Mouse (Mus musculus): Measurements from ENCODE around the gene Hunk.

Gene Hunk

DNA sequence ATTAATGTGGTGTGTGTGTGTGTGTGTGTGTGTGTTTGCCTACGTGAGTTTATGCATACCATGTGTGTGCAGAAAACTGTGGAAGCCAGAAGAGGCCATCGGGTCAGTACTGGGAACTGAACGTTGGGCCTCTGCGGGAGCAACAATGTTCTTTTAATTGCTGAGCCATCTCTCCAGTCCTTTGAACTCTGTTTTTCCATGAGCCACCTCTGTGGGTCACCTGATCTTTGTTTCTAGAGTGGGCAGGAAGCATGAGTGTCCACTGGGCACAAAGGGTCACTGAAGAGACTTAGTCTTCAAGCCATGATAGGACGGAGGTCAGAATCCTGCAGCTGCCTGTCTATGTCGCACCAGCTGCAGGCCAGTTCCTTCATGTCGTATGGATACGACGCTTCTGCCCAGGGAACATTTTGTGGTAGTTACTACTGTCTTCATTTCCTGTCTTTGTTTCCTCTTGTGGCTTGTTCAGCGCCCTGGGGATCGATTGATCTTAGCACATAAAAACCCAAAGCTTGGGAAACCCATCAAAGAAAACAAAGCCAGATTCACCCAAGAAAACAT lies 10.3 kb downstream of the Hunk start:
- DNase-seq: no peak

GRCm38 (mm10) chr16:90396882-90397281 lies 11.1 kb downstream of the Hunk start:
- DNase-seq: no peak

DNA sequence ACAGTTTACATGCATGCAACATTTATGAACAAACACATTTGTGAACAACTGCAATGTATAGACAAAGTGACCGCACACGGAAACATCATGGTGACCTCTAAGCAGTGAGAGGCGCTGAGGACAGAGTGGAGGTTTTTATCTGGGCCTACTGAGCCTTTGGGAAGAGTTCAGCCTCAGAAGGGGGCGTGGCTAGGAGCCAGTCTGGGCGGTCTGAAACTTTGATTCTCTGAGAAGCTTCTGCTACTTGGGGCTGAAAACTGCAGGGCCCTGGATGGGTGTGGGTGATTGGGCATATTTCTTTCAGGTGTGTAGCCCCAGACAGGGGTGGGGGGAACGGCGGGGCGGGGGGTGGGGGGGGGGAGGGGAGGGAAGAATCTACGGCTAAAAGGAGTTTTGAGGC lies 14.5 kb downstream of the Hunk start:
- DNase-seq: no peak

- DNase-seq: no peak
Observed at GRCm38 (mm10) chr16:90400906-90401666, 15.3 kb downstream of the Hunk start.

DNA sequence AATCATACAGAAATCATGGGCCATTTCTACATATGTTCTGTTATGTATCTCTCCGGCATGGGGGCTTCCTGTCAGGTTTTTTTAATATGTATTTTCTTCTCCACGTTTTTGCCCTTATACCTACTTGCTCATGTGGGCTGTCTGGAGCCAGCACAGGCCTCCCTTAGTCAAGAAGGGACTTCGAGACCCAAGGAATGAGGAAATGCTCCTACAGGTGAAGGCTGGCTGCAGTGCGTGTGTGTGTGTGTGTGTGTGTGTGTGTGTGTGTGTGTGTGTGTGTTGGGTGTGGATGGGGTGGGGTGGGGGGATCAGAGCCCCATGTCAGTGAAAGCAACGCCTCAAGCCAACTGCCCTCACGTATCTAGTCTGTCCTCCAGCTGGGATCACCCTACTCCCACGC lies 16.5 kb downstream of the Hunk start:
- no peak for DNase-seq

DNA sequence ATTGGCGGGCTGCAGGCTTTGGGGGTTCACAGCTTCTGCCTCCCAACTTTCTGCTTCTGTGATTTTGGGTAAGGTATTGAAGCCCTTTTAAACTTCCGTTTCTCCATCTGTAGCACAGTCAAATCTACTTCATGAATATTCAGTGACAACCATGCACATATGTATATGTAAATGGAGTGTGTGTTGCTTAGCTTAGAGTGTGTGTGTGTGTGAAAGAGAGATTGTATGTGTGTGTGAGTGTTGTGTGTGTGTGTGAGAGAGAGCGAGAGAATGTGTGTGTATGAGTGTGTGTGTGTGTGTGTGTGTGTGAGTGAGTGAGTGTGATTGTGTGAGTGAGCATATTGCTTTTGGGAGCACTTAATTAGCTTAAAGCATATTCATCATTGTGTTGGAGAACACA lies 19.4 kb downstream of the Hunk start:
- DNase-seq: no peak

DNA sequence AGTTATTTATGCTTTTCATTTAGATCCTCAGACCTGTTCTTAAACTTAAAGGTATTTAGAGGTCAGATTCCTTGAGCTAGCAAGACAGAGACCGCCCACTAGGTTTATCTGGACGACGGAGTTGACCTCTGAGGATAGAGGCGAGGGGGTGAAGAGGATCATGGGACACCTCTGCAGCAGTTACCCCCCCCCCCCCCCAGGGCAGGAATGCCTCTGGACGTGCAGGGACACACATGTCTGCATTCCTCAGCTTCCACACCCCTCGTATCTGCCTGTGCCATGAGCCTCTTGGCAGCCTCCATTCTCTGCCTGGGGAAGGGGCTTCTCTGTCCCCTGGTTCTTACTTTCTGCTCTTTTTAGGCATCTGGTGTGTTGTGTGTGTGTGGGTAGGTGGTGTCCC lies 19.8 kb downstream of the Hunk start:
- no peak for DNase-seq

GRCm38 (mm10) chr16:90407541-90408289 lies 21.9 kb downstream of the Hunk start:
- DNase-seq: no peak

DNA sequence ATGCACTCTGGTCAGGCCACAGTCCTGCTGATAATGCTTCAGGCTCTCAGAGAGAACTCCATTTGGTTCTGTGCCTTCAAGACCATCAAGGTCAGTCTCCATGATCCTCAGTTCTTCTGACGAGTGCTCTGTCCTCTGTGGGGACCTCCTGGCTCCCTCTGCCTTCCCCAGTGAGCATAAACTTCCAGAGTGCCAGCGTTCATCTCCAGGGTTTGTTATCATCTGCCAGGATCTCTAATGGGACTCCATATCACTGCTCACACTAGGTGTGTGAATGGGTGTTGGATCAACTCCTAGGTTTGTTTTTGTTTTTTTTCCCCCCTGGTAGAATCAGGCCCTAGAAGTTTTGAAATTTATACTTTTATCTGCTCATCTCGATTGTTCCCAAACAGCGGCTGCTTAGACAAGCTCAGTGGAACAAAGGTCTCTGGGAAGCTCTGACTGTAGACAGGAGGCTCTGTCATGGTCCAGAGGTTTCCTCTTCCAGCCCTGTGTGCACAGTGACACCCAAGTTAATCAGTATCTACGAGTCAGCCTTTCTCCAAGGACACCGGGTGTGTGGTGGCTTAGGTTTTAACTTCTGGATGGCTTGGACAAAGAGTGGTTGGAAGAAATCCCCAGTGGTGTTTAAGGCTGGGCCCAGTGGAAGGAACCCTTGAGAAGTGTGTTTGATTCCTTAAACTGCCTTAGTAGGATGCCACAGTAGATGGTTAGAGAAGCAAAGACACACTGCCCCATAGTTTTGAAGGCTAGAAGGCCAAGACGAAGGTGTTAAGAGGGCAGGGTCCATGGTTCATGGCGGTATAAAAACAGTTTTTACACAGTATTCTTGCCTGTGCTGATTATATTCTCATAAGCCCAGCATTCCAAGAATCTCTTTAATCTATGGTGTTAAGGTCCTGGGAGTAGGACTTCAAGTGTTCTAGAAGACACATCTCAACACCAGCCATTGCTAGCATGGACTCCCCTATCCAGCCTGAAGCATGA lies 26.6 kb downstream of the Hunk start:
- no peak for DNase-seq

DNA sequence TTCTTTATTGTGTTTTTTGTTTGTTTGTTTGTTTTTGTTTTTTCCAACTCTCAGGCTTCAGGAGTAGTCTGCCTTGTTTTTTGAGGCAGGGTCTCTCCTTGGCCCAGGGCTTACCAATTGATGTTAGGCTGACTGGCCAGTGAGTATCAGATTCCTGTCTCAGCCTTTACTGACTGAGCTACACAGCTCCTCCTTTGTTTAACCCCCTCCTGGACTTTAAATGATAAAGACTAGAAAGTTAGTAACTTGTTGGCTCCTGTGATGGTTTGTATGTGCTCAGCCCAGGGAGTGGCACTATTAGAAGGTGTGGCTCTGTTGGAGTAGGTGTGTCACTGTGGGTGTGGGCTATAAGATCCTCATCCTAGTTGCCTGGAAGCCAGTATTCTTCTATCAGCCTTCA lies 30.8 kb downstream of the Hunk start:
- no peak for DNase-seq

DNA sequence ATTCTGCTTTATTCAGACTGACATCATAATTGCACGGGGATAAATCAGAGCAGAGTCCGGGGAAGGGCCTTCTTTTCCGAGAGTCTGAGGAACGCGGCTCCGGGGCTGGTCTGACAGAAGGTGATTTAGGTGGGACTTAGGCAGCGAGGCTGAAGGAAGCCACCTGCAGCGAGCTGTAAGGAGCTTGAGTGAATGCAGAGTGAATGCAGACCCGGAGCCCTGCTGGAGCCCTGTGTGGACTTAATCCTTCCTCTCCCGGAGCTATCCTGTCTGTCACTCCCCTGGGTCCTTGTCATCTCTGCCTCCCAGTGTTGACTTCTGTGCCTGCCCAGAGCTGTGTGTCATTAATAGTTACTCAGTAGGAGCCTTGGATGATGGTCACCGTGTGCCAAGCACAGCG lies 32.8 kb downstream of the Hunk start:
- no peak for DNase-seq

DNA sequence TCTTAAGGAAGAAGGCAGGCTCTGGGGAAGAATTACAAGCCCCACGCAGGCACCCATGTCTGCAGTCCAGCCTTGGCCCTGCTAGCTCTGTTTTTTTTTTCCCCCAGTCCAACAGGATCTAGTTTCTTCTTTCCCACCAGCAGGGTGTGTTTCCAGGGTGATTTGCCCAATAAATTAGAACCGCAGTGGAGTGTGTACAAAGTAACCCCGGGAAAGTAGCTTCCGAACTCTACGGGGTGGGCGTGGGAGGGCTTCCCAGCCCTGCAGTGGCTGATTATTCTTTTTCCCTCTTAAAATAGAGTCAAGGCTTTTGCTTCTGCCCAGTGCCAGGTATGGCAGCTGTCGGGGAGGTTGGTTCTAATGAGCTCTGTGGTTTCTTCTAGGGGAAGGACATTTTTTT lies 35.3 kb downstream of the Hunk start:
- no peak for DNase-seq

- no peak for DNase-seq
Observed at GRCm38 (mm10) chr16:90421551-90421950, 35.7 kb downstream of the Hunk start.

DNA sequence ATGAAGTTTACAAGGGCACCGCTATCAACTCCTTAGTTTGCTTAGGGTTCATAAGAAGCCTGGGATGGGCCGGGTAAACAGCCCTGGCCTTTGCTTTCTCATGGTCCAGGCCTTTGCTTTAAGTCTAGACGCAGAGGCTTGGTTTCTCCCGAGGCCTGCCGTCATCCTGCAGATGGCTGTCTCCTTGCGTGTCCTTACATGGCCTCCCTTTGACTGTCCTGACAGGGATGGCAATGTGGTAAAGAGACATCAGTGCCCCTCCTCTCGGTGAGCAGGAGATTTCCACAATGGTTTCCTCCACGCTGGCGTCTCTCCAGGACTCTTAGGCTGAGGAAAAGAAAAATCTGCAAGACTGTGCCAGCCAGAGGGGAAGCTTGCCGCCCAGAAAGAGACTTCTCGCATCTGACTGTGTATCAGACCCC lies 36.3 kb downstream of the Hunk start:
- DNase-seq: peak; percentile 29

DNA sequence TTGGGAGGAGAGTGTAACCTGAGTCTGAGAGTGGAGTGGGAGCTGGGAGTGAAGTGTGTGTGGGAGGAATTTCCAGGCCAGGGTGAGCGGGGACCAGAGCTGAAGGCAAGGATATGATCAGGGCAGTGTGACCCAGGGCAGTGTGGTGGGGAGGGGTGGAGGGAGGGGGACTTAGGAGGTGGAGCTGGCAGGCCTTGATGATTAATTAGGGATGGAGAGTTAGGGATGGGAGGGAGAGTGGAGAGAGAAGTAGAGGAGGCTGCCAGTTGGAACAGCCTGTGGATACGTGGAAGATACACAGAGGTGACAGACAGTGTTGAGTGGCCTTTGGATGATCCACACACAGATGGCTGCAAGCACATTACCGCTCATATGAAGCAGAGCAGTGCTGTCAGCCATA lies 38.1 kb downstream of the Hunk start:
- no peak for DNase-seq

GRCm38 (mm10) chr16:90424391-90424790 lies 38.6 kb downstream of the Hunk start:
- DNase-seq: no peak

DNA sequence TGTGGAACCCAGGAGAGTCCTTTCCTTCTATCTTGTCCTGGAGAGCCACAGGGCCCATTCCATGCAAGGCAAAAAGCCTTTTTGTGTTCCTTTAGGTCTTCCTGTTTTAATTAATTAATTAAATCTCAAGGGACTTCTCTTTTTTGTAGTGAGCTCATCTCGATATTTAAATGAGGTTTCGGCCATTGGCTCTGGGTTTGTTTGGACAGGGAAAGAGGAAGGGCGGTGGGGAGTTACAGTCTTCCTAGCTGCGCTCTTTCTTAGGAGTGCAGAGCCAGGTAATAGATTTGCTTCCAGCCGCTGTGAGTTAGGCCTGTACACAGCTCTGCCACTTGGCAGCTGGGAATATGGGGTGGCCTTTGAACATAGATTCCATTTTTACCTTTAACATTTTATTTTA lies 40.4 kb downstream of the Hunk start:
- DNase-seq: no peak

GRCm38 (mm10) chr16:90427838-90428630 lies 42.2 kb downstream of the Hunk start:
- no peak for DNase-seq

GRCm38 (mm10) chr16:90433551-90433950 lies 47.7 kb downstream of the Hunk start:
- no peak for DNase-seq

- DNase-seq: no peak
Observed at GRCm38 (mm10) chr16:90435231-90435630, 49.4 kb downstream of the Hunk start.

- DNase-seq: no peak
Observed at GRCm38 (mm10) chr16:90437276-90437675, 51.5 kb downstream of the Hunk start.

DNA sequence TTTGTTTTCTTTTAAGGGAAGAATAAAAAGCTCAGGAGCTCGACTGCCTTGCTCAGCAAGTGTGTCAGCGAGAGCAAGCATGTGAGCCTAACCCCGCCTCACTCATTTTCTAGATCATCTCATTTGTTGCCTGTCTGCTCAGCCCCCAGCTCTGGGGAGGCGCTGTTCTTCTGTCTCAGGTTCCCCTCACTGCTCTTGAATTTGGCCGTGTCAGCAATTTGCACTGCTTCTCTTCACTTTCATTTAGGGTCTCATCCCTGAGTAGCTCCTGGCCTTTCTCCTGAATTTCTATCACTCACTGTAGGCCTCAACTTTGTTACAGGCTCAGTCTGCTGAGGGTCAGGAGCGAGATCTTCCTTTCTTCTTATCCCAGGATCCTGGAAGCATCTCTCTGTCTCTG lies 53.7 kb downstream of the Hunk start:
- no peak for DNase-seq
